Mouse (Mus musculus) splenic B cell, adult 2 months (primary cell): Measurements from ENCODE around the gene Ikzf3.
A peak's percentile ranks its signal among the peaks of the same experiment; 100 is the strongest.

Experiments used
- DNase-seq: peaks from one replicate; pipeline ENCODE4 v3.0.0-alpha.2; 2011; ENCODE audit warnings: low read depth, low spot score
- H3K27me3 ChIP-seq: 2 replicates; pipeline ENCODE4 v1.6.1; 2012; ENCODE audit warnings: mild to moderate bottlenecking, low read length, moderate library complexity, mixed read lengths; ENCODE audit not compliant: control insufficient read depth, poor library complexity, insufficient read depth, severe bottlenecking
- H3K36me3 ChIP-seq: 2 replicates; pipeline ENCODE4 v1.6.1; 2012; ENCODE audit warnings: mild to moderate bottlenecking, low read length, moderate library complexity, mixed read lengths; ENCODE audit not compliant: control insufficient read depth, poor library complexity, insufficient read depth, severe bottlenecking

Gene Ikzf3

DNA sequence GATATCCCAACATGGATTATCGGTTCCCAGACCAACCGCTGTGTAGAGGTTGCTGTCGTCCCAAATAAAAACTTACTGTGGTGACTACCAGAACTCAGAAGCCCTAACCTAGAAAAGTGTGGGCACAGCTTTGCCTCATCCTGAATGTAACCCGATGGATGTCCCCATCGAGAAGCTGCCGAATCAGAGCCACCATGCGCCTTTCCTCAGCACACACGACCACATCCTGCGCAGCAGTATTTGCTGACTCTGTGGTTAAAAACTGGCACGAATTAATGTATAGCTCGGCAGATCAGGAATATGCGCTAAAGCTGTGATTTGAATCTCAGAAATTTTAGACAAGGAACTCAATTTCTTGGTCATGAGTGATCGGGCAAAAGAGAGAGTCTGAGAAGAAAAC, 33.0 kb downstream of the Ikzf3 start:
- H3K27me3 ChIP-seq: no peaks in the 10 kb centered on the region
- no peak for DNase-seq

DNA sequence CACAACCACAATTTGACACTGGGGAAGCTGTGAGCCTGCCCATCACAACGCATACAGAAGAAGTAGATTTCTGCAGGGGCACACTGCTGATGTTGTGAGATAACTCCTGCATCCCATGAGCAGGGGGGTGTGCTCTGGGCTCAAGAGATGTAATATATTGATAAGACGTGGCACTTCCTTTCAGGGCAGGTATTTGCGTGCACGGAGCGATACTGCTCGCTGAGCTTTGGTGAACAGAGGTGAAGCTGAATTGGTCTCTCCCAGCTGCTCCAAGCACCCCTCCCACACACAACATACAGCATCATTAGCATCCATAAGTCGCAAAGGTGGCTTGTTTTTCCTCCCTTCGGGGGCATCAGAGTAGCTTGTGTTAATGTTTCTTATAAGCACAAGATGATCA, 35.7 kb downstream of the Ikzf3 start:
- H3K27me3 ChIP-seq: no peaks in the 10 kb centered on the region
- DNase-seq: no peak
- peaks cover 23% of the 10 kb centered on the region for H3K36me3 ChIP-seq

More for the DNA sequence above, 33.0 kb downstream of the Ikzf3 start:
- H3K36me3 ChIP-seq: peaks cover 29% of the 10 kb centered on the region

DNA sequence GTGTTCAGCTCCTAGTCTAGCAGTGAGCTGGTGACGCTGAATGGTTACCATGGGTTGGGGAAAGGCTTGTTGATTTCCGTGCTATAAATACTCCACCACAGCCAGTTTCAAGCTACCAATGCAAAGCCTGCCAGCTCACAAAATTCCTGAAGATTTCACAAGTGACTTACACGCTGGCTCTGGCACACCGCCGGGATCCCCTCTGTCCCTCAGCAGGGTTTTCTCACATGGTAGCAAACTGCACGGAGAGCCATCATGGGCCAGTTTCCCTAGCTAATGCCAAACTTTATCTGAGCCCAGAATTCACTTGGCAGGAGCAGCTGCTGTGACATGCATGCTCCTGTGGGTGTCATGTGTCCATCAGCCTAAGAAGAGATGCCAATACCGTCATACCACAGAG, 36.4 kb downstream of the Ikzf3 start:
- H3K36me3 ChIP-seq: peaks cover 22% of the 10 kb centered on the region
- no peaks in the 10 kb centered on the region for H3K27me3 ChIP-seq
- no peak for DNase-seq

DNA sequence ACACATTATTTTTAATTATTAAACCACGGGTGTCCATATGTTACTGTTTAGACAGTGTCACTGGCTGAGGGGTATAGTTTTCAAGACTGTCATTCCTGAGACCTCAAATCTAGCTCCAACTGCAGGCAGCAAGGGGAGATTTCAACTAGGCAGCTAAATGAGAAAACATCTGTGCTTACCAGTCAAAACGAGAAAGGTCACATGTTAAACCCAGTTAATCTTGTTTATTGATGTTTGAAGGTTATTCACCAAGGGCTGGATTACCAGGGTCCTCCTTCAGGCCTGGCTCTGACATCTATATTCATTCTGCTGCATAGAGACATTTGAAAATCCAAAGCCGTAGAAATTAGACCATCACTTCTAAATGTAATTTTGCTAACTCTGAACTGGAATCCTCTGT, 40.9 kb downstream of the Ikzf3 start:
- Histone ChIP-seq H3K27me3 (no peaks in the 10 kb centered on the region), H3K36me3 (peaks cover 22% of the 10 kb centered on the region)
- no peak for DNase-seq

DNA sequence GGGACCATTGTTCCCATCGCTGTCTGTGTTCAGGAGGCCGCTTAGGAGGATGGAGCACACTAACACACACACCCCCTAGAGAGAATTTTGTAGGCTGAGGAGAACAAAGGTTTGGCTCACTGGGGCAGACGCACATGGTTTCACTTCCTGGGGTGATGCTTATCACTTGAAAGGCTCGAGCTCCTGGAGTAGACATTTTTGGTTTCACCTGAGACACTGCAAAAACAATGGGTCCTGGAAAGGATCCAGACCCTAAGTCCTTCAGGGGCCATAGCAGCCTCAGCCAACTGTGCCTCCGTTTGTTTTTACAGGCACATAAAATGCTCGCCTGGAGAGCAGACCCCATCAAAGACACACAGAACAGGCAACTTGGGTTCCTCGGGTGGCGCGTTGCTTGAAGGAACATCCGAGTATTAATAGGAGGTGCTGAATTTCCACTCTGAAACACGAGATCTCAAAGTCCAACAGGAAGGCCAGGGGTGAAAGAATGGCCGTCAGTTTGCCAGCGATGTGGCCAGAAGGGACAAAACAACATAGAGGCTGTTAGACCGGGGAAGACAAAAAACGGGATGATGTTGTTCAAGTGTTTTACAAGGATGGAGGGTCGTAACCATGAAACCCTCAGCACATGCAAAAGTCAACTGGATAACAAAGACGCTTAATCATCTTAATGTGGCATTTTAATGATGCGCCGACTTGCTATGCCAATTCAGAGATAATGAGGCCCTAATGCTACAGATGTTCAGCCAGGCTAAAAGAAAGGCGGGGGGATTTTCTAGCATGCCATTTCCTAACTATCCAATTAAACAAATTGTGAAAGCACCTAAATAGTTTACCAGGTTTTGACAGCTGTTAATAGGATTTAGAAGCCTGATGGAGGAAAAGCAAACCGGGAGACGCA, 48.2 kb downstream of the Ikzf3 start:
- H3K27me3 ChIP-seq: no peaks in the 10 kb centered on the region
- DNase-seq: peak; percentile 69
- peaks cover 13% of the 10 kb centered on the region for H3K36me3 ChIP-seq

DNA sequence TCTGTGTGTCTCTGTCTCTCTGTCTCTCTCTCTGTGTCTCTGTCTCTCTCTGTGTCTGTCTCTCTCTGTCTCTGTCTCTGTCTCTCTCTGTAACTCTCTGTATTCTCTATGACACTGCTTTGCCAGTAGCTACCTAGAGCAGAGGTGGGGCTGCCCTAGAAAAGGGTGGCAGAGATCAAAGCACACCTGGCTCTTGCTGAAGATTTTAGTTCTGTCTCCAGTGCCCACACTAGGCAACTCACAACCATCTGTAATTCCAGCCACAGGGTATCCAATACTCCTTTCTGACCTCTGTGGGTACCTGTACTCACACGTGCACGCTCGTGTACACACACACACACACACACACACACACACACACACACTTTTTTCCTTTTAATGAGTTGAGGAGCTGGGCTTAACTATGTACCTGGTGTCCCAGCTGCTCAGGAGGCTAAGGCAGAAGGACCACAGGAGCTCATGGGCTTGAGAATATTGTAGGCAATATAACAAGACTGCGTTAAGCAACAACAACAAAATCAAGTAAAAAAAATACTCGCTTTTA, 50.6 kb downstream of the Ikzf3 start:
- DNase-seq: no peak
- peaks cover 13% of the 10 kb centered on the region for H3K36me3 ChIP-seq
- no peaks in the 10 kb centered on the region for H3K27me3 ChIP-seq

DNA sequence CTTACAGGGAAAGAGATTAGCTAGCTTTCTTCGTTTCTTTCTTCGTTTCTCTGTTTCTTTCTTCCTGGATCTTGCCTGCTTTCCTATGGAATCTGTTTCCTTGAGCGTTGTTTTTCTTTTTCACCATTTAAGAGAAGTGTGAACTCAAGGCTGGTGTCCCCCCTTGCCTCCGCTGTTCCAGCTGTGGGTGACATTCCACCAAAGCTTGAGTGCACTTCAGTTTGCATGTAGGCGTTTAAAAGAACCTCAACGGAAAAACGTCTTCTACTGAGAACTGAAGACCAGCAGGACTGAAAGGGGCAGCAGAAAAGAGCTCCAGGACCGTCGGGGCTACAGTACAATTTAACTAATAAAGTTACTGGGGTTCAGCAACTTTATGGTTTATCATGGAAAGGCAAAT, 52.4 kb downstream of the Ikzf3 start:
- DNase-seq: peak; percentile 61
- Histone ChIP-seq H3K27me3 (no peaks in the 10 kb centered on the region), H3K36me3 (peaks cover 29% of the 10 kb centered on the region)

DNA sequence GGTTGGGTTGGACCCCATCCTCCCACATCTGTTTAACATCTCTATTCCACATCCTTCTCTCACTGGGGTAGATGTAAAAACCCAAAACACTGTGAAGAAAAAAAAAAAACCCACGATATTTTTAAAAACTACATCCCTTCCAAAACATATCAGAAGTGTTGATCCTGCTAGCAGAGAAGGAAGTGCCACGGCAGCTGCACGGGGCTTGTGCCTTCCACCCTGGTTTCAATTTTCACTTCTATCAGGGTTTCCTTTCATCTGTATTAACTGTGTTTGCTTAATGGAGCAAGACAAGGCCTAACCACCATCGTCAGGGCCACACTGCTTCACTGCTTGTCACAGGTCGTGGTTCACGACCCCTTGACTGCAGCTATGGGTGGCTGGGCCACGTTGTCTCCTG, 52.9 kb downstream of the Ikzf3 start:
- DNase-seq: peak; percentile 75
- H3K27me3 ChIP-seq: no peaks in the 10 kb centered on the region
- H3K36me3 ChIP-seq: peaks cover 30% of the 10 kb centered on the region

DNA sequence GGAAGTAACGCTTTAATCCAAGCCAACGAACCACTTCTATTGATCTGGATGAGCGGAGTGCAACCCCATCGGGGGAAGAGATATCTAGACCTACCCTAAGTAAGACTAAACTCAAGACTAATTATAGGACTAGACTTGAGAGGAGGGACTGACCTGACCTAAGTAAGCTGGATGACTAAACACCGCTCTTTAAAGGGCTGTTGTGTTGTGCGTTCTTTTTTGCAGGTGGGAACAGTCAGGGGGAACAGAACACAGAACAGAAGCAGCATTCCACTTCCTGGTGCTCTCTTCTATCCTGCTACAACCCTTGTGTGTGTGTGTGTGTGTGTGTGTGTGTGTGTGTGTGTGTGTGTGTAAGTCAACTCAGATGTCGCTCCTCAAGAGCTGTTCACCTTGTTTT, 54.3 kb downstream of the Ikzf3 start:
- H3K36me3 ChIP-seq: peaks cover 30% of the 10 kb centered on the region
- no peaks in the 10 kb centered on the region for H3K27me3 ChIP-seq
- peak; percentile 42 for DNase-seq

DNA sequence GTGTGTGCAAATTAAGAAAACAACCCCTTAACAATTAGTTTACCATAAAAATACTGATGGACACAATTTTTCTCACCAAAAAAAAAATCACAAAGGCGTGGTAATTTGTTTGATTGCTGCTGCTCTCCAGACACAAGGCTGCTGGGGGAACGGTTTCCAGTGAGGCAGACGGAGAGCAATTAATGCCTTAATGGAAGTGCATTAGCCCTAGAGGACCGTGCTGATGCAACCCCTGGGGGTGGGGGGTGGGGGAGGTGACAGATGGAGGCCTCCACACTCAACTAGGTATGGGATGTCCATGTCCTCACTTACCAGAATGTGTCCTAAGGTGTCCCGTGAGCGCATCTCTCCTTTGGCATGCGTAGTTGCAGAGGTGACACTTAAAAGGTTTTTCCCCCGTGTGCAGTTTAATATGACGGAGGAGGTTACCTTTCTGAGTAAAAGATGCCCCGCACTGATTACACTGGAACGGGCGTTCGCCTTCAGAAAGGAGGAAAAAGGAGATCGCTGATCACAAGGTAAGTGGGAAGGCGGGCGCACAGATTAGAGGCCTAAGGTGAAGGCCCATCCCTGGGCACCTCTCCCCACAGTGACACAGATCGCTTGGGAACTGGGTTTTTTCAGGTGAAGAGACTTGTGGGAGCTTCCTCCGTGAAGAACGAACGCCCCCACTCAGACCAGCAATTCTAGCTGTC, 57.1 kb downstream of the Ikzf3 start:
- peaks cover 36% of the 10 kb centered on the region for H3K36me3 ChIP-seq
- no peak for DNase-seq
- H3K27me3 ChIP-seq: no peaks in the 10 kb centered on the region

DNA sequence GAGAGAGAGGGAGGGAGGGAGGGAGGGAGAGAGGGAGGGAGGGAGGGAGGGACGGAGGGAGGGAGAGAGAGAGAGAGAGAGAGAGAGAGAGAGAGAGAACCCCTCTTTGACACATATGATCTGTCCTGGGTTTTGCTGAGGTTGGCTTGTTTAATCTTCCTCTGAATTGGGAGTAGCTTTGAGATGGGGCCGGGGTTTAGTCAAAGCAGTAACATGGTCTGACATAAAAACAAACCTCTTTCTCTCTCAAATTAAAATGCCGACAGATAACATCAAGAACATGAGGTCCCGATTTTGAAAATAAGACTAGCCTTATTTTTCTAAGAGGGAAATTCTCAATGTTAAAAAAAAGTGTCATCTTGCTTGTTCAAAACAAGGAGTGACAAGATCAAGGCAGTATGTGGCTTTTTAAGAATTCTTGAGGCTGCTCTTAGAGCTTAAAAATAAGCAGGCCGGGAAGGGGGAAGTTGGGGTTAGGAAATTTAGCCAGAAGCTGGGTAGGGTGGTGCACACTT, 58.2 kb downstream of the Ikzf3 start:
- DNase-seq: no peak
- H3K36me3 ChIP-seq: peaks cover 39% of the 10 kb centered on the region
- H3K27me3 ChIP-seq: no peaks in the 10 kb centered on the region

DNA sequence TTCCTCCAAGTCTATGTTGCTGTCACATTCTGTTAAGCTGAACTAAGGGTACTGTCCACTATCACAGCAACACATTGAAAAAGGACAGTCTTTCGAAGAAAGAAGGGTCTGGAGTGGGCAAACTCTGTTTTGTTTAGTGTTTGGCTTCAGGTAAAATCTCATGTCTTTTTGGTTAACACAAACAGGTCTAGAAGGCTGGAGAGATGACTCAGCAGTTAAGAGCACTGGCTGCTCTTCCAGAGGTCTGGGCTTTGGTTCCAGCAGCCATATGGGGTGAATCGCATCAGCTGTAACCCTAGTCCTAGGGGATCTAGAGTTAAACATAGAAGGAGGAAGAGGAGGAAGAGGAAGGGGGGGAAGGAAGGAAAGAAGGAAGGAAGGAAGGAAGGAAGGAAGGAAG, 60.1 kb downstream of the Ikzf3 start:
- Histone ChIP-seq H3K27me3 (no peaks in the 10 kb centered on the region), H3K36me3 (peaks cover 40% of the 10 kb centered on the region)
- DNase-seq: no peak

DNA sequence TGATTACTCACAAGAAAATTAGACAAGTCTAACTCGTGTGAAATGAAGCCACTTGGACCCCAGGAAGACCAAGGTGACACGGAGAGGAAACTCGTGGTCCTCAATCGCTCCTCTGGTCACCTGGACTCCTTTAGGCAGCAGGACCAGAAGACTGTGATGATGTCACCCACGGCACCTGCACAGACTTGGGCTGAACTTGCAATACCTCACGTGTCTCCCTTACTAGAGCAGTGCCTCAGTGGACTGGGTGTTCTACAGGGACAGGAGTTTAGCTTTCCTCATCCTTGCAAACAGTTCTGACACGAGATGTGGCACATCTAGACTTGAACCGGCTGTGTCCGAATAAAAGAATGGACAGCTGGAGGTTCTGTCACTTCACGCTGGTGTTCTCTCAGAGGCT, 63.8 kb downstream of the Ikzf3 start:
- DNase-seq: no peak
- Histone ChIP-seq H3K27me3 (no peaks in the 10 kb centered on the region), H3K36me3 (peaks cover 17% of the 10 kb centered on the region)

DNA sequence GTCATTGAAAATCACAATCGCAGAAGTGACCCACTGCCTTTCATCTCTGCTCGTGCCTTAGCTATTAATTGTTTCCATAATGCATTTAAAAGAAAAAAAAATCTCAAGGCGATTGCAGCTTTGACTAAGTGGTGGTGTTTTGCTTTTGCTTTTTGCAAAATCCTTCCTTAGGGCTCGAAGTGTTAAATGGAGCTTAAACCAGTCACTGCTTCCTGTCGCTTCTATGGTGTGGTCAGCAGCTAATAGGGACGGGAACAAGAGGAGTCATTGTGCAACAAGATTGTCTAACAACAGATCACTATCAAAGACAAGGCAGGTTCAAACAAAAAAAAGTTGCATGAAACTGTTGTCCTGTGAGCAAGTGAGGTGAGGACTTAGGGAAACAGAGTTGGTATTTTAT, 64.6 kb downstream of the Ikzf3 start:
- no peak for DNase-seq
- Histone ChIP-seq H3K27me3 (no peaks in the 10 kb centered on the region), H3K36me3 (peaks cover 20% of the 10 kb centered on the region)

DNA sequence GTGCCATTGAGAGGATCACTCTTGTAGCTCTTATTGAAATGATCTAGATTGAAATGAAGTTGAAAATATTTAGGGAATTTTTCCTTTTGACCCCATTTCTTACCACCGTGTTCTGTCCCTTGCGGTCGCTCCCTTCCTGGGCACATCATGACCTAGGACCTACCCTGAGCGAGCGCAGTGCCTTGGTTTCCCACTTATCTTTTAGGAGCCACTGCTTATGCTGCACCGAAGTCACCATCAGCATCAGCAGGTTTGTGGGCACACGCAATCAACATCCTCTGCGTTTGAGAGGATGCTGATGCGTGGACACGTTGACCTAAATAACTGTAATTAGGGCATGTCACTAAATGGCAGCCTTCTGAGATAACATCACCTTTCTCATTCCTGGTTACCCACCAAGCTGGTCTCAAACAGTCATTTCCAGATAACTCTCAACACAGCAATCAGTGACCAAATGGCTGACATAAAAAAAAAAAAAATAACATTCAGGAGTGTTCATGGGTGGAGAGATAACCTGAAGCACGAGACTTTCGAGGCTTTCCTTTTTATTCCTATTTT, 65.8 kb downstream of the Ikzf3 start:
- no peak for DNase-seq
- peaks cover 13% of the 10 kb centered on the region for H3K36me3 ChIP-seq
- no peaks in the 10 kb centered on the region for H3K27me3 ChIP-seq
